Mouse (Mus musculus): ENCODE results near the gene Ccdc84. TPM values are rescaled to one million over a fixed set of nuclear protein-coding genes. Genes with fewer than 3 reads are reported as not detected.
"Not testable (repeated sequence)": the region's sequence is repeated elsewhere in the genome, so short reads cannot be mapped to it uniquely, and the experiment has no call there.

Gene Ccdc84
- polyA plus RNA-seq, 1 experiment from 2014 or later = 27.4 TPM

- 71% methylated on average over 5 of the region's 5 CpGs for WGBS
- H3K27me3 ChIP-seq (replicated peaks) = no peaks in the 10 kb centered on the region
- no peak overlapping the region for H3K27ac ChIP-seq
- H3K9ac ChIP-seq = no peak overlapping the region
- H3K4me1 ChIP-seq = peaks cover 5% of the 10 kb centered on the region; the same call in 1 of the 2 replicates
- H3K4me2 ChIP-seq = no peak overlapping the region
- 0 out of 2 replicates have a peak, but pooled peaks cover 3% of the 10 kb centered on the region for H3K36me3 ChIP-seq
- no peaks in the 10 kb centered on the region for H3K9me3 ChIP-seq
- ATAC-seq (ENCODE audit: insufficient read depth, low FRiP score, low read depth) = no peak
- H3K4me3 ChIP-seq (replicated peaks) = no peak overlapping the region
Observed at GRCm38 (mm10) chr9:44420280-44420898, 2.0 kb upstream of the Ccdc84 start.

DNA sequence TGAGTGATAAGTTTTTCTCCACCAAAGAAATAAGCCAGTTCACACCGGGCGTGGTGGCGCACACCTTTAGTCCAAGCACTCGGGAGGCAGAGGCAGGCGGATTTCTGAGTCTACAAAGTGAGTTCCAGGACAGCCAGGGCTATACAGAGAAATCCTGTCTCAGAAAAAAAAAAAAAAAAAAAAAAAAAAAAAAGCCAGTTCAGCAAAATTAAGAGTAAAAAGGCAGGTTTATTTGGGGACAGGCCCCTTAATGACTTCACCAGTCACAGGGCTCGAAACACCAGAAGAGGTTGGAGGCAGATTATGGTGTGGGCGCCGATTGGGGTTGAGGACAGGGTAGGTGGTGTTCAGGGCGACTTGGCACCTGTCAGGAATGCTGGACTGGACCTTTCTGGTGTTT, 1.4 kb upstream of the Ccdc84 start:
- not testable (repeated sequence) for ATAC-seq (ENCODE audit: insufficient read depth, low FRiP score, low read depth); H3K4me1 ChIP-seq; H3K9ac ChIP-seq; H3K27ac ChIP-seq; H3K9me3 ChIP-seq; H3K27me3 ChIP-seq (replicated peaks); H3K4me3 ChIP-seq (replicated peaks); H3K4me2 ChIP-seq; H3K36me3 ChIP-seq
- WGBS = 89% methylated on average over 9 of the region's 9 CpGs

DNA sequence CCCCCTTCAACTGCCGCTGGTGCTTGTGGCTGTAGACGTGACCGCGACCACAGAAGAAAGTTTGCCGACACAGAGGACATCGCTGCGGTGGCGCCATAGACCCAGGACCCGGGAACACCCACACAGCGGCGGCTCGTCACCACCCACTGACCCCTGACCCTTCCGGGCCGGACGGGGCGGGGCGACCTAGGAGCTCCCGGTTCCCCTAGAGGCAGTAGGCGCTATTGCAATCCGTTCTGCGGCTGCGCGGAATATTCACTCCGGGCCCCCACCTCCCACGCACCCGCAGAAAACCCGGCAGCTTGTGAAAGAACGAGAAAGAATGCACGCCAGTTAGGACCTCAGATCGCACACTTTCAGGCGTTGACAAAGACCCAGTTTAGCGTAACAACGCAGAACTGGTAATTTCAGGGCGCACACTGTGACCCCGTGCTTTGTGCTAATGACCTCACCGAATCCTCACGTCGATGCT, 441 bp downstream of the Ccdc84 start:
- Histone ChIP-seq H3K4me3 (replicated peaks) (peak overlapping the region; percentile 79), H3K4me2 (peak overlapping the region; percentile 89), H3K27me3 (replicated peaks) (no peaks in the 10 kb centered on the region), H3K36me3 (0 out of 2 replicates have a peak, but pooled peaks cover 3% of the 10 kb centered on the region), H3K27ac (peak overlapping the region; percentile 63), H3K4me1 (peaks cover 5% of the 10 kb centered on the region; the same call in 1 of the 2 replicates), H3K9me3 (no peaks in the 10 kb centered on the region), H3K9ac (peak overlapping the region; percentile 76)
- WGBS = under 1% methylated on average over 38 of the region's 38 CpGs
- ATAC-seq (ENCODE audit: insufficient read depth, low FRiP score, low read depth) = peak; percentile 93

DNA sequence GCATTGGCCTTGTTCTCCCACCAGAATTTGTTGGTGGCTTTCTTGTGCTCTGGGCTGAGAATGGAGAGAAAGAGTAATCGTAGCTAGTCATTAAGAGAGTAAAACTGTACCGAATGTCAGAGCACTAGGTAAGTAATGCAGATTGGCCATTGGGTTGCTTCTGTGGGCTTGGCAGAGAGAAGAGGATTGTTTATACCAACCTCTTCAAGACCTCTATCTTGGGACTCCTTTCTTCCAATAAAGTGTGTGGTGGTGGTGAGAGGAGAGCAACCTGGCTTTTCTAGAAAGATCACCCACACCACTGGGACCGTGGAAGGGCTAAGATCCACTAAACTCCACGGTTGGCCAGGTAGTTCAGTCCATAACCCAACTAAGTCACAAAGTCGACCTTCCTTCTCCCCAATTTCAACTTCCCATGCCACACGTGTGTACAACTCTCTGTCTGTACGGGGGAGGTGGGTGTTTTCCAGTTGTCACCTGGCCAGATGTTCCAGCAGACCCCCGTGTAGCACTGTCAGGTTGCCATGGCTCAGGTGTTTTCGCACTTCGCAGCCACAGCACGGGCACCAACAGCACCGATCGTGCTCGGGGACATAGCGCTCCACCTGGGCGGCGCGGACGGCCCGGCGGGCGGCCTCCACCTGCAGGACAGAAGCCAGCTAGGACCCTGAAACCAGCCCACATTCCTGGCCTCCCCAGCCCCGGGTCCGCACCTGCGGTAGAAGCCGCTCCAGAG, 1.0 kb downstream of the Ccdc84 start:
- H3K36me3 ChIP-seq = 0 out of 2 replicates have a peak, but pooled peaks cover 6% of the 10 kb centered on the region
- H3K9ac ChIP-seq = peak overlapping the region; percentile 76
- ATAC-seq (ENCODE audit: insufficient read depth, low FRiP score, low read depth) = peak; percentile 66; the same call in 1 of the 2 replicates
- peak overlapping the region; percentile 63 for H3K27ac ChIP-seq
- WGBS = 6% methylated on average over 26 of the region's 26 CpGs
- H3K4me1 ChIP-seq = peaks cover 5% of the 10 kb centered on the region; the same call in 1 of the 2 replicates
- peak overlapping the region; percentile 79 for H3K4me3 ChIP-seq (replicated peaks)
- no peaks in the 10 kb centered on the region for H3K9me3 ChIP-seq
- no peaks in the 10 kb centered on the region for H3K27me3 ChIP-seq (replicated peaks)
- H3K4me2 ChIP-seq = peak overlapping the region; percentile 89

GRCm38 (mm10) chr9:44412781-44413180, 5.6 kb downstream of the Ccdc84 start:
- Histone ChIP-seq H3K4me1 (peaks cover 8% of the 10 kb centered on the region; the same call in 1 of the 2 replicates), H3K27me3 (replicated peaks) (no peaks in the 10 kb centered on the region), H3K27ac (no peak overlapping the region), H3K9me3 (no peaks in the 10 kb centered on the region), H3K9ac (no peak overlapping the region), H3K4me3 (replicated peaks) (no peak overlapping the region), H3K4me2 (no peak overlapping the region), H3K36me3 (peaks cover 30% of the 10 kb centered on the region)
- WGBS = 79% methylated on average over 2 of the region's 2 CpGs
- ATAC-seq (ENCODE audit: insufficient read depth, low FRiP score, low read depth) = no peak

- H3K36me3 ChIP-seq = peaks cover 30% of the 10 kb centered on the region
- no peak overlapping the region for H3K4me2 ChIP-seq
- no peak overlapping the region for H3K27ac ChIP-seq
- H3K4me3 ChIP-seq (replicated peaks) = no peak overlapping the region
- no peak overlapping the region for H3K9ac ChIP-seq
- H3K4me1 ChIP-seq = peaks cover 7% of the 10 kb centered on the region; the same call in 1 of the 2 replicates
- H3K9me3 ChIP-seq = no peaks in the 10 kb centered on the region
- 73% methylated on average over 4 of the region's 4 CpGs for WGBS
- no peaks in the 10 kb centered on the region for H3K27me3 ChIP-seq (replicated peaks)
- no peak for ATAC-seq (ENCODE audit: insufficient read depth, low FRiP score, low read depth)
Observed at GRCm38 (mm10) chr9:44412306-44412705, 6.1 kb downstream of the Ccdc84 start.

DNA sequence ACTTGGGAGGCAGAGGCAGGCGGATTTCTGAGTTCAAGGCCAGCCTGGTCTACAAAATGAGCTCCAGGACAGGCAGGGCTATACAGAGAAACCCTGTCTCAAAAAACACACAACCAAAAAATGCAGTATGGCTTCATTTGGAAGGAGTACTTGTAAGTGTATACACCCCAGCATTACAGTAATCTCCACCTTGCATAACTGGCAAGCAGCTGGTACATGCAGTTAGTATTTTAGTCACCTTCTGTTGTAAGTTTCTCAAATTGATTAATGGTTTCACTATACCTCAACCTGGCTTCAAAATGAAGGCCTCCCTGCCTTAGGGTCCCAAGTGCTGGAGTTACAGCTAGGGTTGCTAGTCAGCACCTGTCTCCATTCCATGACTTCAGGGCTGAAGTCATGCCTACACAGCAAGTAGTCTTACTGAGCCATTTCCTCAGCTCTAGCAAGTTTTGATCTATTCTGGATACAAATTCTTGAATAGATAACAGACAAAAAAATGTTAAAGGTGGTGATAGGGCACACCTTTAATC, 6.7 kb downstream of the Ccdc84 start:
- Histone ChIP-seq H3K27ac (no peak overlapping the region), H3K4me3 (replicated peaks) (no peak overlapping the region), H3K4me1 (0 out of 2 replicates have a peak, but pooled peaks cover 3% of the 10 kb centered on the region), H3K27me3 (replicated peaks) (no peaks in the 10 kb centered on the region), H3K9me3 (no peaks in the 10 kb centered on the region), H3K4me2 (no peak overlapping the region), H3K9ac (no peak overlapping the region), H3K36me3 (peaks cover 30% of the 10 kb centered on the region)
- WGBS = 72% methylated on average over 1 of the region's 1 CpGs
- no peak for ATAC-seq (ENCODE audit: insufficient read depth, low FRiP score, low read depth)

DNA sequence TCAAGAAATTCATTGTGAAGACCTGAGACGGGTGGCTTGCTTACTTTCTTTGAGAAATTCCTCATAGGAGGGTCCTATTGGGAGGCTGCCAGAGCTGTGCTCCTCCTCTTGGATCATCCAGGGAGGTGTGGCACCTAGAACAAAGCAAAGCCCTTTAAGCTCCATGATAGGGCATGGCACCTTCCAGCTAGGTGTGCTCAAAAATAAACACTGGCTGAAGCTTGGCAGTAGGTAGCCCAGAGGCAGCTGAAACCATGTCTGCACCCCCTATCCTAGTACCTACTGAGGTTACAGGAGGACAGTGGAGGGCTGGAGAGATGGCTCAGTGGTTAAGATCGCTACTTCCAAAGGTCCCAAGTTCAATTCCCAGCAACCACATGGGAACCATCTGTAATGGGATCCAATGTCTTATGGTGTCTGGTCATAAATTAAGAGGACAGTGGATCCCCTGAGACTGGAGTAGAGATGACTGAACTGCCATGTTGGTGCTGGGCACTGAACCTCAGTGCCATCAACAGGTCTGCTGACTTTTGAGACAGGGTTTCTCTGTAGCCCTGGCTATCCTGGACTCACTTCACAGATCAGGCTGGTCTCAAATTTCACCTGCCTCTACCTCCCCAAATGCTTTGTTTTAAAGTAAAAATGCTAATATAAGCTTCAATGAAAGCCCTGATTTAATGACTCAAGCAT, 7.6 kb downstream of the Ccdc84 start:
- WGBS = 77% methylated on average over 2 of the region's 2 CpGs
- H3K27me3 ChIP-seq (replicated peaks) = no peaks in the 10 kb centered on the region
- ATAC-seq (ENCODE audit: insufficient read depth, low FRiP score, low read depth) = no peak
- 0 out of 2 replicates have a peak, but pooled peaks cover 3% of the 10 kb centered on the region for H3K4me1 ChIP-seq
- no peak overlapping the region for H3K4me3 ChIP-seq (replicated peaks)
- peaks cover 30% of the 10 kb centered on the region for H3K36me3 ChIP-seq
- no peak overlapping the region for H3K9ac ChIP-seq
- H3K9me3 ChIP-seq = no peaks in the 10 kb centered on the region
- no peak overlapping the region for H3K4me2 ChIP-seq
- H3K27ac ChIP-seq = no peak overlapping the region

GRCm38 (mm10) chr9:44408693-44409092, 9.7 kb downstream of the Ccdc84 start:
- not testable (repeated sequence) for H3K9me3 ChIP-seq; ATAC-seq (ENCODE audit: insufficient read depth, low FRiP score, low read depth); H3K4me1 ChIP-seq; H3K27me3 ChIP-seq (replicated peaks); H3K9ac ChIP-seq; H3K27ac ChIP-seq
- H3K4me3 ChIP-seq (replicated peaks) = peak overlapping the region; percentile 93
- H3K36me3 ChIP-seq = peaks cover 37% of the 10 kb centered on the region
- H3K4me2 ChIP-seq = peak overlapping the region; percentile 63
- WGBS = 76% methylated on average over 9 of the region's 9 CpGs

GRCm38 (mm10) chr9:44407752-44408097, 10.6 kb downstream of the Ccdc84 start:
- Histone ChIP-seq H3K4me3 (replicated peaks) (peak overlapping the region; percentile 93), H3K4me1 (0 out of 2 replicates have a peak, but pooled peaks cover 3% of the 10 kb centered on the region), H3K4me2 (peak overlapping the region; percentile 63), H3K9ac (peak overlapping the region; percentile 76), H3K36me3 (peaks cover 43% of the 10 kb centered on the region), H3K27ac (peak overlapping the region; percentile 97), H3K9me3 (no peaks in the 10 kb centered on the region), H3K27me3 (replicated peaks) (no peaks in the 10 kb centered on the region)
- no peak for ATAC-seq (ENCODE audit: insufficient read depth, low FRiP score, low read depth)
- under 1% methylated on average over 24 of the region's 24 CpGs for WGBS

- H3K4me1 ChIP-seq = 0 out of 2 replicates have a peak, but pooled peaks cover 3% of the 10 kb centered on the region
- H3K27me3 ChIP-seq (replicated peaks) = no peaks in the 10 kb centered on the region
- H3K9ac ChIP-seq = peak within 1 kb of the TSS; percentile 76
- peaks cover 44% of the 10 kb centered on the region for H3K36me3 ChIP-seq
- WGBS = under 1% methylated on average over 51 of the region's 51 CpGs
- no peaks in the 10 kb centered on the region for H3K9me3 ChIP-seq
- H3K4me3 ChIP-seq (replicated peaks) = peak within 1 kb of the TSS; percentile 93
- H3K4me2 ChIP-seq = peak within 1 kb of the TSS; percentile 63
- ATAC-seq (ENCODE audit: insufficient read depth, low FRiP score, low read depth) = peak; percentile 94
- H3K27ac ChIP-seq = peak within 1 kb of the TSS; percentile 97
Observed at GRCm38 (mm10) chr9:44406906-44407751, 11.2 kb downstream of the Ccdc84 start, which contains the start of the genes Rps25 and Trappc4. Gene Rps25 (plus strand): TSS chr9:44407139. Gene Trappc4 (minus strand): TSS chr9:44407600.

Measured in stomach, embryonic 15.5 days (tissue).